Mouse (Mus musculus): Measurements from ENCODE around the gene Golga4.

The Golga4 gene

DNA sequence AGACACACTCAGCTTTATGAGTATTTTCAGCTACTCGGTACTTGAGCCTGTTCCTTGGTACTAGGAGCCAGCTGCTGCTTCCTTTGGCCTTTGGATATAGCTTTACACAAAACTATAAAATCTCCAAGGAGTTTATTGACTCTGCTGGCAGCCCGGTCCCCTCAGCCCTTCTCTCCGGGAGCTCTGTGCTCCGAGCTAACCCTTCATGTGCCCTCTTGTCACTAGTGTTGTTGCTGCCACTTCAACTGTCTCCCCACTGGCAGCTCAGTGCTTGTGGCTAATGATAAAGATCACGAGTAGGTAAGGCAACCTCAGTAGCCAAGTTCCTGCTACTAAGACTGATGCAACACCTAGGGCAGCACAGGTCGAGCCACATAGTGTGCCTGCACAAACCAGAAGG, 24.6 kb downstream of the Golga4 start:
- DNase-seq = peak in 1 of 2 experiments; percentile 26

DNA sequence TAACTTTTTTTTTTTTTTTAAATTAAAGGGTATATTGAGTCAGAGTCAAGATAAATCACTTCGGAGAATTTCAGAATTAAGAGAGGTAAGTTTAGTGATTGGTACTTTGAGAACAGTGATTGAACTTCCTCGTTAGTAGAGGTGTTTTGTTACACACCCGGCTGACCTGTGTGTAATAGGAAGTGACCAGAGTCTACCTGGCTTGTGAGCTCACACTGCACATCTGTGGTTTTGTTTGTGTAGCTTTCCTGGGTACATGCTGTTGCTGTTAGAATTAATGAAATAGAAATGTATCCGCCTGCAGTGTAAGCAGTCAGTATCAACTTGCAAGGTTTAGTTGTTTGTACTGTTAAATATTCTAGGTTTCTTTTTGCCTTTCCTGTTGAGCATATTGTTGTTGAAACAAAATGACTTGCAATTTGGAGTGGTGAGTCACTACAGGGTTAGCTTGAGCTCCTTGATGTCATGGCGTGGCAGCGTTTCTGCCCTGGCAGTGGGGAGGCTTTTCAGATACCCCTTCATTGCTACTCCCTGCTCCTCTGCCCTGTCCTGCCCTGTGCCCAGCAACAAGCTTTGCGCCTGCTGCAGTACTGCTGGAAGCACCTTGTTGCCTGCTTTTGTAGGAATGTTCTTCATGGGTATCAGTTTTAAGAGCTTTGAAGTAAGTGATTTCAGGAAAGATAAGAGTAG, 26.6 kb downstream of the Golga4 start:
- DNase-seq = no peak

DNA sequence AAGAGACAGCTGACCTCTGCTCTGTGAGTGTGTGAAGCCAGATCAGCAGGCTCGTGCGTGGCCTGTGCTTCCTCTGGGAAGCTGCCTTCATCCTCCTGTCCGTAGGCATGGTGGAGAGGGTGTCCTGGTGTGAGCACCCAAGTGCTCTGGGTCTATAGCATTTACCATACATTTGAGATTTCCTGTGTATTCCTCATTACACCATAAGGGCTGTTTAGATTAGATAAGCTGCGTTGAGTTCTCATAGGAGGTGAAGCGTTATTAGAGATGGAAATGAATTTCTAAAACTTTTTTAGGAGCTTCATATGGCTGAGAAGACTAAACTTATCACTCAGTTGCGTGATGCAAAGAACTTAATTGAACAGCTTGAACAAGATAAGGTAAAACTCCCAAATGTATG, 30.9 kb downstream of the Golga4 start:
- DNase-seq = no peak

DNA sequence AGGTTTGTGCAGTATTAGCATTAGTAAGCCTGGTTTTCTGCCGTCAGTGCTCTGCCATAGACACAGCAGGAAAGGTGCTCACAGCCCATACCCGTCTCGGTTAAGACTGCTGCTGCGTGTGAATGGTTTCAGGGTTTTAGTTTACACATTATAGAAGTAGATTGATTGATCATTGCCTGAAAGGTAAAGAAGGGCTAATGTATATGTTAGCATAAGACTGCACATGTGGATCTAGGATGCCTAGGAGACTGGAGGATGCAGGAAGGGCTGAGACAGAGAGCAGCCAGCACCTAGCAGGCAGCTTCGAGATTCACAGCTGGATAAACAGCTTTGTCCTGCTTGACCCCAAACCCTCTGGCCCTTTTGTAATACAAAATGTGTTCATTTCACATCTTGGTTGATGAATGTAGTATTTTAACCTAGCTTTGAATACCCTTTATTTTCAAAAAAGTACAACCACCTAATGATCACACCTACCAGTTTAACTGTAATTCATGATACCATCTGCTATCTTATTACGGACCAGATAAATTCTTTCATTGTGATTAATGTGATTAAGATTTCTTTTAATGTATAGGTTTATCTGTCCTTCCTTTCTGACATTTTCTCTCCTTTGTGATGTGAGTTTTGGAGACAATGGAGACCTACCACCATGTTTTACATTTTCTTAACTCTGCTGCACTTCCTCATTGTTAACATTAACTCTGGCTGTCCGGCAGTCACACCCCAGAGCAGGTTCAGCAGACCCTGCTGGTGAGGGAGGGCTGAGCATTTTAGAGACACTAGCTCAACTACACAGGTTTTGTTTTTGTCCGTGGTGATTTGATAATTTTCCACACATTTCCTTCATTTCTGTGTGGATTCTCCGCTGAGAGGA, 31.6 kb downstream of the Golga4 start:
- no peak for DNase-seq

DNA sequence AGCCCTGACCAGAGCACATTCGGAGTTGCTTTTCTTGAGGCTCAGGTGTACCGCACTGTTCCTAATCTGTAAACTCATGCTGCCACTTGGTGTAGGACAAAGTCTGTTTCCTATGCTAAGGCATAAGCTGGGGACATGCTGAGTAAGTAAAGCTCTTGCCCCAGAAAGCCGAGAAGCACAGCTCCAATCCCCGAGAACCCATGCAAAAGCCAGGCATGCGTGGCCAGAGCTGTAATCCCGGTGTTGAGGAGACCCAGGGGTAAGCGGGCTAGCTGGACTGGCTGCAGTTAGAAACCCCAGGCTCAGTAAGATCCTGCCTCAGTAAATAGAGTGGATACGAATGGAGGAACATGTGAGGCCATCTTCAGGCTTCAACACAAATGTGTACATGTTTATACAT, 35.8 kb downstream of the Golga4 start:
- DNase-seq = no peak

DNA sequence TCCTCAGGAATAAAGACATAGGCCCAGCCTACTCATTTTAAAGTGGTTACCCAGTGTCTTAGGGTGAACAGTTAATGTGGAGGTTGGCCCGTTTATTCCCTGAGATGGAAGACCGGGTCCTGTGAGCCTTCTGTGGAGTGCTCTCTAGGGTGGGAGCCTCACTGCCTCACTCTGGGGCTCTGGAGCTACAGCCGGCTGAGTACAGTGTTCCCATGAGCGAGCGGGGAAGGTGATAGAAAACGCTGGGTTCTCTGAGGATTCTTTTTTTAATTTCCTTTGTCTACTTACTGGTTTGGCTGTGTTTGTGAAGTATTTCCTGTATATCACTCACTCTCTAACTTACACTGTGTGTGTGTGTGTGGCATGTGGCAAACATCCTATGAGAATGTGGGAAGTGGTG, 39.1 kb downstream of the Golga4 start:
- DNase-seq = no peak

DNA sequence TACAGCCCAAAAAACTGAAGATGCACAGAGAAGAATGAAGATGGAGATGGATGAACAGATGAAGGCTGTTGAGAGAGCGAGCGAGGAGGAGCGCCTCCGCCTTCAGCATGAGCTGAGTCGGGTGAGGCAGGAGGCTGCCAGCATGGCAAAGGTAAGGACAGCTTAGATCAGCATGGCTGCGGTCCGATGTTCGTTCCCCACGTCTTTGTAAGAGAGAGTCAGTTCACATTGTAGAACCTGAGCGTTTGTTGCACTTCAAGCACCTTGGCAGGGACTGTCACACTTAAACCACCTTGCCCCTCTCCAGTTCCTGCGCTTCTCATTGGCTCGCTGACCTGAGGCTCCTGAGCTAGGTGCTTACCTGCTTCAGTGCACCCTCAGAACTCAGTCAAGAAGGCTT, 42.6 kb downstream of the Golga4 start:
- no peak for DNase-seq

DNA sequence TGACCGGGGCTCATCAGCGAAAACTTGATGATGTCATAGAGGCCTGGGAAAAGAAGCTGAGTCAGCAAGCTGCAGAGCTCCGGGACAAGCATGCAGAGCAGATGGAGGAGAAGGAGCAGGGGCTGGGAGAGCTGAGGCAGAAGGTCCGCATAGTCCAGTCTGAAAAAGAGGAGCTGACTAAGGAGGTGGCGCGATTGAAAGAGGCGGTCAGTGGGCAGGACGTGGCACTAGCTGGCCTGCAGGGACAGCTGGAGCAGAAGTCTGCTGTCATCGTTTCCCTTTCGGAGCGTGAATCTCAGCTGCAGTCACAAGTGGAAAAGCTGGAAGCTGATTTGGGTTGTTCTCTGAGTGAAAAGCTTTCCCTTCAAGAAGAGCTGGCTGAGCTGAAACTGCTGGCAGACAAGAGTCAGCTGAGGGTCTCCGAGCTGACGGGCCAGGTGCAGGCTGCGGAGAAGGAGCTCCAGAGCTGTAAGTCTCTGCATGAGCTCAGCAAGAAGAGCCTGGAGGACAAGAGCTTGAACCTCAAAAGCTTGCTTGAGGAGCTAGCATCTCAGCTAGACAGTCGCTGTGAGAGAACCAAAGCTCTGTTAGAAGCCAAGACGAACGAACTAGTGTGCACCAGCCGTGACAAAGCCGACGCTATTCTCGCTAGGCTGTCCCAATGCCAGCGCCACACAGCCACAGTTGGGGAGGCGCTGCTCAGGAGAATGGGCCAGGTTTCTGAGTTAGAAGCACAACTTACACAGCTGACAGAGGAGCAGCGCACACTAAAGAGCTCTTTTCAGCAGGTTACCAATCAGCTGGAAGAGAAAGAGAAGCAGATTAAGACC, 51.1 kb downstream of the Golga4 start:
- peak in 1 of 2 experiments; percentile 70 for DNase-seq

DNA sequence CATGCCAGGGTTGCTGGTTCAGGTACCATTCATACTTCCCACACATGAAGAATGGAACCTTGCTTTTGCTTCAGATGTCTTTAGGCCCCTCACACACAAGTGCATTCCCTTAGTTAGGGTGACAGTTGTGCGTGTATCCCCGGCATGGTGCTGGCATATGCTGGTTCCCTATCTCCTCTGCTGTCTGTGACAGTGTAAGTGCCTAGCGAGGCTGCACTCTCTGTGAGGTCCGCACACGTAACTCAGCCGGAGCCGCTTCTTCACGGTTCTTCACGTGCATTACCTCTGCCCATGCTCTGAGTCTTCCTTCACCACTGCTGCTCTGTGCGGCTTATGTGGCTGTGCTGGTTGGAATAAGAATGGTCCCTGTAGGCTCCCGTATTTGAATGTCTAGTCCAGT, 57.3 kb downstream of the Golga4 start:
- DNase-seq = no peak

DNA sequence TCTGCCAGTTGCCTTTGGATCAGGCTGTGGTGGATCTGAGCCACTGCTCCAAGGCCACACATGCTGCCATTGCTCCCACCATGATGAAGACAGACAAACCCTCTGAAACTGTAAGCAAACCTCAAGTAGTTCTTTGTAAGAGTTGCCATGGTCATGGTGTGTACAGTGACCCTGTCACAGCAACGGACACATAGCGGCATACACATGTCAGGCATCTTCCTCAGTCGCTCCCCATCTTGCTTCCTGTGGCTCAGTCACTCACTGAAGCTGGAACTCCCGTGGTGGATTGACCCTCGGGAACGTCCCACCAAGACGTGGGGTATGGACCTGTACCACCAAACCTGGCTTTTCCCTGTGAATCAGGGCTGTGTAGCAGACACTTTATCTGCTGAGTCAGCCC, 57.8 kb downstream of the Golga4 start:
- DNase-seq = no peak

DNA sequence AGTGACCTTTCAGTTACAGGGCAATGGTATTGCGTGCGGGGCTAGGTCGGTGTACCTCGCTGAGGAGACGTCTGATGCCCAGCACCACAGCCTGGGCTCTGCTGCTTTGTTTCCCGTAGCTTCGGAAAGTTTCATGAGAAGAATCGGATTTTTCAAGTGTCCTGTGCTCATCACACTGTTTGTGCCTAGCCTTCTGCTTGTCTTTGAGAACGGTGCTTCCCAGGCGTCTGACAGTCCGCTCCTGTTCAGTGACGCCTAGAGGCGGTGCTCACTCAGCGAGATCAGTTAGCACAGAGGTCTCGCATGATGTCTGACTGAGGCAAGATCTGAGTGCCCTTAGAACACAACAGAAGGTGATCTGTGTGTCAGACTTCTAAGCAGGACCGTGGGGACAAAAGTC, 58.6 kb downstream of the Golga4 start:
- DNase-seq = no peak

DNA sequence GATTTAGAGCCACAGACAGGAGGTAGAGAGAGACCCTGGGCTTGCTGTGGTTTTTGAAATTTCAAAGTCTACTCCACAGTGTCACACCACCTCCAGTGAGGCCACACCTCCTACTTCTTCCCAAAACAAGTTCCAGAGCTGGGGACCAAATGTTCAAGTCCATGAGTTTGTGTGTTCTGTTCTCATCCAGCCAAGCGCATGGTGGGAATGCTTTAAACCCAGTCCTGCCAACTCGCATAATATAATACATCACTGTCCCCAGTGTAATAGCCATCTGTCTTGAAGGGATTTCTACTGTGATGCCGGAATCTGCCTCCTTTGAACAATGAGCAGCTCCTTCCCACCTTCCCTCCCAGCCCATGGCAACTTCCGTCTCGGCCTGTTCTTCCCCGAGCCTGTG, 63.3 kb downstream of the Golga4 start:
- no peak for DNase-seq

DNA sequence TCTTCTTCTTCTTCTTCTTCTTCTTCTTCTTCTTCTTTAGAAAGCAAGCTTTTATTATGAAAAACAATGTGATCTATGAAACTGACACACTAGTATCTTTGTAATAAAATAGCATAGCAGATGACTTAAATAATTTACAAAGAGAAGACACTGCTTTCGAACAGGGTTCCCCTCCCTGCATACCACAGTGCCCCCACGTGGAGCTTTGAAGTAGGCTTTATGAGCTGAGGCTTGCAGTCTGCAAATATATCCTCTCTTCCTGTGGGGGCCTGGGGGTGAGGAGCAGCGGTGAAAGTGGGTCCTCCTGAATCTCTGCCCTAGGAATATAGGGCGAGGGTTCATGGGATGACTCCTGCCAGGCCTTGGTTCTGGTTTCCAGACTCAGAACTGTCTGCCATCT, 64.8 kb downstream of the Golga4 start:
- no peak for DNase-seq

DNA sequence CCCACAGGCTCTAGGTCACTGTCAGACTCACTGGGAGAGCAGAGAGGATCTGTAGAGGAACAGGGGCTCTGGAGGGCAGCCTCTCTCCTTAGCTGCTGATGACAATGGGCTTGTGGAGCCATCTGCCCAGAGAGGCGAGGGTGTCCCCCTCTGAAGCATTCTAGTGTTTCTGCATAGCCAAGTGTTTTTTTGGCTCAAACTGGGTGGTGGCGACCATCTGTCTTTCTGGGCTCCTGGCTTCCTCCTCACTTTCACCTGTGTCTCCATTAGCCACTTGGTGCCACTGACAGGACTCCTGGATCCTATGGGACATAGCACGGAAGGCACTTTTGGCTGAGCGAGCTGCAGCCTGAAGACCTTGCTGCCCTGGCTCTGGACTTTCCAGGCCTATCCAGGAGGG, 65.6 kb downstream of the Golga4 start:
- DNase-seq = no peak

DNA sequence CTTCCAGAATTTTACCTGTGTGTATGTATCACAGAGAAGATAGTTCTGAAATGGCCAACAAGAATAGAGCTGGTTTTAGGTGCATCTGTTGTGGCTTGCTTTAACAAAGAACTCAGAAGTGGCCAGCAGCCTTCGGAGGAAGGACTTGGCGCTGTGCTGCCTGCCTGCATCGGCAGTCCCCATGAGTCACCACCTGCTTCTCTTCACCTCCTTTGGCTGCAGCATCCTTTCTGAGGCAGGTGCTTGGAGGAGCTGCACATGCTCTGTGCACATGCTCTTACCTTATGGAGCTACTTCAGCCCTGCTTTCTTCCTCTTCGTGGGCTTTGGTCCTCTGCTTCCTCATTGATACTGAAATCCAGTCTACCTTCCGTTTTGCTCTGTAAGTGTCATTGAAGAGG, 68.8 kb downstream of the Golga4 start:
- no peak for DNase-seq

DNA sequence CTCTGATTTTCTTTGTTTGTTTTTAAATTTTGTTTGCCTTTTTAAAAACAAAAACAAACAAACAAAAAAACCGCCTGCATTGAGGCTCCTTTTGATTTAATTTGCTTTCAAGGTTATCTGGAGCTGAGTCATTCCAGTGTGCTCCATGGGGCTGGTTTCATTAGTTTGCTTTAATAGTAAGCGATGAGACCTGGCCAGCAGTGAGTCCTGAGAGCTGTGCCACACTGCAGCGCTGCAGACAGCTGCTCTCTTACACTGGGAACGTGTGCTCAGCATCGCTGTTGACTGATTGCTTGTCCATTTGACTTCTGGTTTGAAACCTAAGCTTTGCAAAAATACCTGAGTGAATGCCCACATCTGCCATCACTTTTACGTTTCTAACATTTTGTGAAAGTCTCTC, 74.3 kb downstream of the Golga4 start:
- peak in 1 of 2 experiments; percentile 2 for DNase-seq

DNA sequence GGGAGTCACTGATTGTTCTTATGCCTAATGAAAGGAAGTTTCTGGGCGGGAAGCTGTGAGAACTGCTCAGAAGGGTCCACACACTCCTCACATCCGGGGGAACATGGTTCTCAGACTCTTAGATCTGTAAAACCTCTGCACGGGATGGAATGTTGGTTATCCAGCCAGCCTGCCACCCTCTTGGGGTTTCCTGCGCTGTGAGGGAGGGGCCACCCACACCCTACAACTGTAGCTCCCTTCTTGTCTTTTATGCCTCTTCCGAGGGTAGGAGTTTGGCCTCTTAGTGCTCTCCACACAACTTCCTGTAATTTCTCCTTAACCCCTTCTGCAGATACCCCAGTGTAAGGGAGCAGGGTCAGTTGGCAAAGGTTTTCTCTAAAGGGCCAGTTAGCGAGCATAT, 76.7 kb downstream of the Golga4 start:
- peak in 1 of 2 experiments; percentile 17 for DNase-seq

DNA sequence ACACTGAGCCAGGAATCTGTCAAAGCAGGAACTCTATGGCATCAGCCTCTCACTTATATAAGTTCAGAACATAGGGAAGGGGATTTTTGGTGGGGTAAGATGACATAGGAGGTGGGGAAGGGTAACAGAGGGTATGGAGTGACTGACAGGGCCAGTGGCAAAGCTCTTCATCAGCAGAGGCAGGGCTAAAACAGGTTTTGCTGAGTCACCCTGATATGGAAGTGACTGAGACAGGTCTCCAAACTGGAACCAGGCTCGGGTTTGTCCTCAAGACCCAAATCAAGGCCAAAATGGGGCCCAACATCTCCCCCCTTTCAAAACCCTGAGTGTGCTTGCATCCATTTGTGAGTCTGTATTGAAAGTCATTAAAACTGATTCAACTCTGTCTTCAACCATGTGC, 78.8 kb downstream of the Golga4 start:
- no peak for DNase-seq

DNA sequence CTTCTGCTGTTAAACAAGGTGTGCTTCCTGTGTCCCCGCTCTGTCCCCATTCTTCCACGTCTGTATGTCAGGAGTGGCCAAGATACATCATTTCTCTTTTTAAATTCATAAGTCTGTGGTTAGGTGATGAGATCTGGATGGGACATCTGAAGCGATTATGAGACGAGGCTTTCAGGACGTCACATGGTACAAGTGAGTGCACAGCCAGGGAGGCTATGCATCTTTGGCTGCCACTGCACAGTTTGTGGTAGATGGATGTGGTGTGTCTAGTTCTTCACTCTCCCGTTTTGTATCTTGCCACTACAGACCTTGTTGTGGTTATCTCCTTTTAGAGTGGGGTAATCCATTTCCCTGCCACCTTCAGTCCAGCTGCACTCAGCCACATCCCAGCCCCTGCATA, 79.9 kb downstream of the Golga4 start:
- DNase-seq = peak in 1 of 2 experiments; percentile 9

DNA sequence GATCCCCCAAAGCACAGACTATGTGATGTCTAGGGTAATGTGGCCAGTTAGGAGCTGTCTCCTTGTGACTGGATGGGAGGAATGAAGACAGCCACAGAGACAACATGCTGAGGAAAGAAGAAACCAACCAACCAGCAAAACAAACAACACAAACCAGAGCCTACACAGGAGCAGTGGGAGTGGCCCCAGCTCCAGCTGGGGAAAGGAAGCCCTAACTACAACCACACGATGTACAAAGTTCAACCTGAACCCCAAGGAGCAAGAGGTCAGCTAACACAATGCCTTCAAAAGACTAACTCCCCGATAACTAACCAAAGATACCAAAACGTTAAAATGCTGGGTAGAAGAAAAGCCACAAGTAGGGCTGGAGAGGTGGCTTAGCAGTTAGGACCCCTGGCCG, 81.0 kb downstream of the Golga4 start:
- DNase-seq = no peak

DNA sequence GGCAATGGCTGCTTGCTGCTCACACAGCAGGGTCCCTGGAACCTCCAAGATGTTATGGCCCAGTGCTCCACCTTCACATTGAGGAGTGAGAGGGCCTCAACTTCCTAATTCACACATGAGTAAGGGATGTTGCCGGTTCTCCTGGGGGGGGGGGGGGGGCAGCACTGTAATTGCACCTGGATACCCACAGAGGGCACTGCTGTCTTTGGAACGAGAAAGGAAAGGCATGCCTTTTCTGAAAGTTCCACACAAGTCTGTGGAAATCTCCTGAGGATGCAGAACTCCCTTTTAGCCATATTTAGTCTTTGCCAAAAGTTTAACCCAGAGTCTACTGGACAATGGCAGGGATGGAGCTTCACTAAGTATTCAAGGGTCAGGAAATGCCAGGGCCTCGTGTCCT, 83.2 kb downstream of the Golga4 start:
- peak in 1 of 2 experiments; percentile 17 for DNase-seq

DNA sequence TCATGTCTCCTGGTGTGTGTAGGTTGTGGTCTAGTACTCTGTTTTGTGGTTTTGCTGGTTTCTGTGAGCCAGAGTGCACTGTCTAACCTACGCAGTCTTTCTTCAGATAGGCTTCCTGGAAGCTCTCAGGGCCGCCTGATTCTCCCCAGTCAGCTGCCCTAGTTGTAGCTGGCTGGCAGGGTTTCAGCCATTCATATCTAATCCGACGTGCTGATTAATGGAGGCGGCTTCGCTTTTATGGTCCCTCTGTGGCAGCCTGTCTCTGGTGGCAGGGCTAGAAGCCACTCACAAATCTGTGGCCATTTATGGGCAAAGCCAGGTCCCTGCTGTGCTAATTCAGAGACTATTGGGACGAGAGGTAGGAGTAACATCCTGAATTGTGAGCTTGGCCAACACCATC, 84.2 kb downstream of the Golga4 start:
- peak in 1 of 2 experiments; percentile 21 for DNase-seq

DNA sequence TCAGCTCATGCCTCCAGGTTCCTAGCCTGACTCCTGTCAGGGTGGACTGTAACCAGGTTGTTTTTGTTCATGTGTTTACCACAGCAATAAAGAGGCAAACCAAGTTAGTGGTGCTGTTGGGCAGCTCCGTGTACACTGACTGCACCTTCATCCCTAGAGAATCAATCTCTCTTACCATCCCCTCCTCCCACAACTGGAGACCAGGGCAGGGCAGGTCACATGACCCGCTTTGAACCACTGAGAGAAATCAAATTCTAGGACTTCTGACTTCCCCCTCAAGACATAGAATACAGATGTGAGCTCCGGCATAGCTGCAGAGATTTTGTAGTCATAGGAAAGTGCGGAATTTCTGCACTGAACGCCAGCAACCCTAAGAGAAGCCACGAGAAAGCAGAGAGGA, 85.6 kb downstream of the Golga4 start:
- DNase-seq = peak in 1 of 2 experiments; percentile 8

Measured in lung, postnatal 4 days (tissue).